Mouse (Mus musculus) erythroid progenitor cell, adult 5-6 weeks (primary cell): ENCODE results near the gene Cadm4. TPM values are rescaled to one million over a fixed set of nuclear protein-coding genes. Genes with fewer than 3 reads are reported as not detected.

Experiments used
- ATAC-seq: replicated peaks from 2 replicates; pipeline ENCODE4 v1.8.0; 2016; ENCODE audit warnings: moderate number of reproducible peaks, mild to moderate bottlenecking, moderate TSS enrichment, inconsistent platforms; ENCODE audit not compliant: poor library complexity, low FRiP score, severe bottlenecking
- total RNA-seq, 2 experiments: library from RNA; stranded (forward) in 1 of 2; stranded (reverse) in 1 of 2; fragments of 150-400 nt in 1 of 2; fragments of 186-747, 209-891 nt in 1 of 2; gene quantifications; 2 replicates each; pipeline versions ENCODE4 v1.2.3 to v1.2.4; 2015 to 2017; ENCODE audit warnings: low replicate concordance in 2 of 2

Gene Cadm4
- total RNA-seq (2015; ENCODE audit: low replicate concordance) (not detected in 2 replicates), total RNA-seq (2017; ENCODE audit: low replicate concordance) (not detected in 2 replicates)

GRCm38 (mm10) chr7:24481474-24482207, at the start of gene Cadm4:
TSS of gene Cadm4 (plus strand) at chr7:24482023.
- ATAC-seq: no peak; the same call in 1 of the 2 replicates

GRCm38 (mm10) chr7:24435305-24435704, 46.5 kb upstream of the Cadm4 start:
- ATAC-seq: no peak

DNA sequence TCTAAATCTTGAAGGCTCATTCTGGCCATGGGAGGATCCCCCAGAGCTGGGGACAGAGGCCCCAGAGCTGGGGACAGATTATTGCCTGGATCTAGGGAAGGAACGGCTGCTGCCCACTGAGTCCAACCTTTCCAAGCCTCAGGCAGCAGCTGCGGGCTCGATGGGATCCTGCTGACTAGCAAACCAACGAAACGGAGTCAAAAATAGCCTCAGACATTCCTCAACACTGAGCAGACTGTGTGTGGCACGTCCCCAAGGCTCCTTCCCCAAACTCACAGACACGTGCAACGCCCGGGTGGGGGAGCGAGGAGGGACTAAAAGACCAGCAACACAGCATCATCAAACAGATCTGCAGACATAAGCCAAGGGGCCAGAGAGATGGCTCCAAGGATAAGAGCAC, 43.8 kb upstream of the Cadm4 start:
- ATAC-seq: no peak

- no peak for ATAC-seq
These were observed 42.6 kb upstream of the Cadm4 start for GRCm38 (mm10) chr7:24439191-24439590.

DNA sequence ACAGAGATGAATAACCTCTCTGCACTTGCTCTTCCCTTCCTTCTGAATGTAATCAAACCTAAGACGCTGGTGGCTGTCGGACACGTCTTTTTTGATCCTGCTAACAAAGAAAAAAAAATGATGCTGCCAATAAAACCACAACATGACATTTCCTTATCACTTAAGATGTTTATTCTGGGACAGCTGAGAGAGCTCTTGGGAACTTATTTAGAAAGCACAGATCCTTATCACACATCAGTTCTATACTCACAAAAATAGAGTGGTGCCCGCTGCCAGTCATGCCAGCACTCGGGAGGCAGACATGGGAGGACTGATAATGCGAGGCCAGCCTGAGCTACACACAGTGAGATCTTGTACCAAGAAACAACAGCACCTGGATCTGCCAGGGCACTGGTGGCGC, 41.9 kb upstream of the Cadm4 start:
- ATAC-seq: no peak

DNA sequence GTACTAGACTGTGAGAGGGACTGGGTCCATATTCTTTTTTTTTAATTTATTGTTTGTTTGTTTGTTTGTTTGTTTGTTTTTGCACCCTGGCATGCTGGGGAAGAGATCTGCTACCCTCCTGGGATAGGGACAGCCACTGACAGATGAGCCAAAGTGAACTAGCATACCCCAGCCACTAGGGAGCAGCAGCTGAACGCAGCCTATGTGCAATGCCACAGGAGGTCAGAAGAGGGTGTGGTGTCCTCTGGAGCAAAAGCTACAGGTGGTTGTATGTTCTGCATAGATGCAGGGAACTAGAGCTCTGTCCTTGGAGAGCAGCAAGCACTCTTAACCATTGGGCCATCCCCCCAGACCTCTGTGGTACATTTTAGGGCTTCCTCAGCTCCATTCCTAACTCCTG, 40.0 kb upstream of the Cadm4 start:
- ATAC-seq: peak; percentile 76

DNA sequence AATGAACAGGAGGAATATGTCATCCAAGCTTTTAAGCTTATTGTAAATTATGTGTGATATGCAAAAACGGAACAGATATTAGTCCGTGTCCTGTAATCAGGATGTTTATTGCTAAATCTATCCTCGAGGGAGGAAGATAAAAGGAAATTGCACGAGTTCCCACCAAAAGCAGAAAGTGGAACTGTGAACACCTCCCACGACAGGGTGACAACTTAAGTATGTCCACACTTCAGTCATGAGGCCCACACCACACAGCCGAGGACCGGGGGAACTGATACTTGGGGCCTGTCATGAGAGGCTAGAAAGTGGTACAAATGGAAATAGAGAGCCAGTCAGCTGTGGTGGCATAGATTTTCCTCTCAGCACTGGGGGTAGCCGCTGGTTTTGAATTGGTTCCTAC, 39.5 kb upstream of the Cadm4 start:
- no peak for ATAC-seq

DNA sequence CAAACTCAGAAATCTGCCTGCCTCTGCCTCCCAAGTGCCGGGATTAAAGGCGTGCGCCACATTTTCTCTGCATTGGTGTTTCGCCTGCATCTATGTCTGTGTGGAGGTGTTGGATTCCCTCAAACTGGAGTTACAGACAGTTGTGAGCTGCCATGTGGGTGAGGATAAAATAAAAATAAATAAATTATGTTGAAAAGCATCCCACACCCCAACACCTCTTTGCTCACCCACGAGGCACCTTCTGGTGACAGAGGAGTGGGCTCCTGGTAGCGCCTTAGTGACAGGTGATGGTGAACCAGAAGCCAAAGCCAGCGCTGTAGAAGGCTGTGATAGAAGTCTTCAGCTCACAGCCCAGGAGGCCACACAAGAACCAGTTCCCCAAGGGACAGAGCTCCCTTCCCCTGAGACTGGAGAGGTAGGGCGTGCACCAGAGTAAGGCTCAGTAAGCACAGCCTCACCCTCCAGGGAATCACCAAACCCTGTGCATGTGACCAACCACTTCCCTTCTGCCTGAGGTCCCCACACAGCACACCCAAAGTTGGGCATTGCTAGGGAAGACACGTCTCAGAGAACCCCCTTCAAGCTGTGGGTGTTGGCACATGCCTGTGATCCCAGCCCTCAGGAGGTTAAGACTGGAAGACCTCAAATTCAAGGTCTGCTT, 36.4 kb upstream of the Cadm4 start:
- ATAC-seq: no peak

- no peak for ATAC-seq
These were observed 35.0 kb upstream of the Cadm4 start for GRCm38 (mm10) chr7:24446697-24447340.

DNA sequence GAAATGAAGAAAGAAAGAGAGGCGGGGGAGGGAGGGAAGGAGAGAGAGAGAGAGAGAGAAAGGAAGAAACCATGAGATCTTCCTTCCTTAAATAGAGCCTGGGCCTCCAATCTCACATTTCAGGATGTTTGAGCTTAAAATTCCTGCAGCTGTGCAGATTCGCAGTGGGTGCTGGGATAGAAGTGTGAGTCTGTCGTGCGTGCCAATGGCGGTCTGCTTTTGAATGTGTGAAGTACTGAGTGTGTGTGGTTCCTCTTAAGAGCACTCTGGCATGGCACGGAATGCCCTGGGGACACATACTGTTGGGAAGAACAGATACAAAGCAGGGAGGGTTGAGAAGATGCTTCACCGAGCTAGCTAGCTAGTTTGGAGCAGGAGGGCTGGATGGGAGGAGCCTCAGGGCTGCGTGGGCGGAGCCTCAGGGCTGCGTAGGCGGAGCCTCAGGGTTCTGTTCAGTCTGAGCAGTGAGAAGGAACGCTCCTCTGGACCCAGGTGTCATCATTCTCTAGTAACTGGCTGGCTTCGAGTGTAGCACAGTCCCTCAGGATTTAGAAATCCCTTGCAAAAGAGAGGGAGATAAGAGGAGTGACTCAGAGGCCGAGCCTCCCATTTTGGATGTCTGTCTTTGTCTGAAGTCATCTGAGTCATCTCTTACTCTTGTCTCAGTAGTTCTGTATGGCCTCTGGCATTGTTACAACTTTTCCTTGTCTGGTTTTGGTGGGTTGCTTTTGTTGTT, 32.9 kb upstream of the Cadm4 start:
- ATAC-seq: no peak

DNA sequence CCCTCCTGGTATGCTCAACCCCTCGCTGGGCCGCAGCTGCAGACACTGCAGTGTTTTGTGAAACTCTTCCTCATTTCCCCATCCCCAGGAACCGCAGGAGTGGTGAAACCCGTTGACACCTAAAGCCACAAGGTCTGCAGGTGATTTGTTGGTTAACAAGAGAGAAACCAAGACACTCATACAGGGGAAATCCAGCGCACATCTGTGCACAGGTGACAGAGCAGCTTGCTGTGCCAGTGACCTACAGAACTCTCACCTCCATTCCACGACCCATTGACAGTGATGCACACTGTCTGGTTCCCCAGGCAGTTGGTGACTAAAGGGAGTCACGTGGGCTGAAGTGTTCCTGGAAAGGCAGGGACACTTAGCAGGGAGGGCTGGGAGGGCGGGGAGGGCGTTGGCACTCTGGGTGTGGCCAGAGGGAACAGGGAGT, 31.2 kb upstream of the Cadm4 start:
- no peak for ATAC-seq

- no peak for ATAC-seq
These were observed 29.9 kb upstream of the Cadm4 start, which contains the start of gene Irgc1 for GRCm38 (mm10) chr7:24451855-24452311. TSS of gene Irgc1 (minus strand) at chr7:24452297.

GRCm38 (mm10) chr7:24454199-24454598, 27.6 kb upstream of the Cadm4 start:
- ATAC-seq: no peak

GRCm38 (mm10) chr7:24455726-24456125, 26.1 kb upstream of the Cadm4 start:
- no peak for ATAC-seq

DNA sequence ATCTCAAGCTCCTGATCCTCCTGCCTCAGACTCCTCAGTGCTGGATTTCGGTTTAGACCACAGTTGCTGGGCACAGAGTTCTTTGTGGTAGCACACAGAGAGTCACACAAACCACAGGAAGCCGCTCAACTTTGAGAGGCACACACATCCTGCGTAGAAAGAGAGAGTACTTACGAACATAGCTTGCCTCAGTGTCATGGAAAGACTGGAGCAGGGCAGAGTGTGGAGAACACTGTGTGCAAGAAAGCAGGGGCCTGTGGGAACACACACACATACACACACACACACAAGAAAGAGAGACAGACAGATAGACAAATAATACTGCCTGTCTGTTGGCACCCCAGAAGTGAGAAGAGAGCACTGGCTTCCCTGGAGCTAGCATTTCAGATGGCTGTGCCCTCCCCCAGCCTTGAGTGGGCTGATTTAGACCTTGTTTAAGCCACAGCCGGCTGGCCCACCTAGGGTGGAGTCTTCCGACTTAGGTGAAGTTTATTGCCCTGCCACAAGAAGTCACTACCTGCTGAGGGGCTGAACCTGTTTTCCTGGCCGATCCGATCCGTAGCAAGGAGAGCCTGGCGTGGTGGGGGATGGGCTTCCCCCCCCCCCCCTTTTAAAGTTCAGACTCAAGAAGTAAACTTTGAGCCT, 24.0 kb upstream of the Cadm4 start:
- ATAC-seq: no peak

DNA sequence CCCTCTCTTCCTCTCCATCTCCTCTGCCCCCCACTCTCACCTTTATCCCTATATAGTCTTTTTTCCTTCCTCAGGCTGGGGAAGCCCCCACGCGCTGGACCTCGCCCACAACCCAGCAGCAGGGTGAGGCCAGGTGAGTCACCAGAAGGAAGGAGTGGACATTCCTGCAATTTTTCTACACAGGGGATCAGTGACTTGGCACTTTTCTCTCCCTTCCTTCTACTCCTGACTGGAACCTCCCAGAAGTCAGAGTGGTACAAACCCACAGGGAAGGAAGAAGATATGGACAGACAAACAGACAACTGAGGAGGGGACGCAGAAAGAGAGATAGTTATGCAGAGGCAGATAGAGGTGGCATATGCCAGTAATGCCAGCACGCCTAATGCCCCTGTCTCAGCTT, 22.4 kb upstream of the Cadm4 start:
- ATAC-seq: no peak

DNA sequence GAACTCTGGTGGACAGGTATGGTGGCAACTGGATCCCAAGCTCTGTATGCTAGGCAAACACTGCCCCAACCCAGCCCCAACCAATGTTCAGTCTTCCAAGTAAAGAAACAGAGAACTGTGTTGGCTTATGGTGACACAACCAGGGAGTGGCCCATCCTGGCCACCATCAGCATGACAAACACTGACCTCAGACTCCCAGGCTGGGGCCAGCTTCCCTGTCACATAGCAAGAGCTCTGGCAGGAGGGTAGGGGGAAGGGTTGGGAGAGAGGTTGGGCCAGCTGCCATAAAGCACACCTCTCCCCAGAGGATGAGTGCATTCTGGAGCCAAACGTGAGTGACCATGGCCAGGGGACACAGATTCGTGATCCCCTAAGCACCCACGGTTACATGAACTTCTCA, 22.0 kb upstream of the Cadm4 start:
- ATAC-seq: no peak

GRCm38 (mm10) chr7:24461376-24462051, 20.3 kb upstream of the Cadm4 start:
- no peak for ATAC-seq
